Mouse (Mus musculus) forebrain, postnatal 0 days (tissue): Measurements from ENCODE around the gene Slmap. TPM values are rescaled to one million over a fixed set of nuclear protein-coding genes. Genes with fewer than 3 reads are reported as not detected.
A peak's percentile ranks its signal among the peaks of the same experiment; 100 is the strongest.
"Not testable (repeated sequence)": the region's sequence is repeated elsewhere in the genome, so short reads cannot be mapped to it uniquely, and the experiment has no call there.

Experiments
- ATAC-seq: fragments of 200-750 bp; cut with Nextera tagmentation; 2 replicates; pipeline ENCODE4 v1.8.0; 2017; ENCODE audit warnings: mild to moderate bottlenecking, moderate library complexity
- DNase-seq: peaks from one replicate; pipeline ENCODE4 v3.0.0-alpha.2; 2015
- H3K27ac ChIP-seq: fragments of 300-500 bp; sonication (generic); 2 replicates; pipeline ENCODE4 v1.5.1; 2014; ENCODE audit warnings: low read depth, mild to moderate bottlenecking, antibody characterized with exemption, low read length, moderate library complexity, mixed read lengths
- H3K27me3 ChIP-seq: fragments of 300-500 bp; sonication (generic); 2 replicates; pipeline ENCODE4 v1.6.1; 2014; ENCODE audit warnings: mild to moderate bottlenecking, low read length, mixed read lengths; ENCODE audit not compliant: insufficient read depth
- H3K36me3 ChIP-seq: fragments of 300-500 bp; sonication (generic); 2 replicates; pipeline ENCODE4 v1.6.1; 2014; ENCODE audit warnings: mild to moderate bottlenecking, moderate library complexity; ENCODE audit not compliant: insufficient read depth
- H3K4me1 ChIP-seq: fragments of 300-500 bp; sonication (generic); 2 replicates; pipeline ENCODE4 v1.6.1; 2014; ENCODE audit warnings: antibody characterized with exemption; ENCODE audit not compliant: insufficient read depth
- H3K4me2 ChIP-seq: fragments of 300-500 bp; sonication (generic); 2 replicates; pipeline ENCODE4 v1.6.1; 2014; ENCODE audit warnings: low read depth, mild to moderate bottlenecking, moderate library complexity
- H3K4me3 ChIP-seq: fragments of 300-500 bp; sonication (generic); 2 replicates; pipeline ENCODE4 v1.5.1; 2014; ENCODE audit warnings: low read depth, low read length, mixed read lengths
- H3K9ac ChIP-seq: fragments of 300-500 bp; sonication (generic); 2 replicates; pipeline ENCODE4 v1.6.1; 2014; ENCODE audit warnings: mild to moderate bottlenecking
- H3K9me3 ChIP-seq: fragments of 300-500 bp; sonication (generic); 2 replicates; pipeline ENCODE4 v1.6.1; 2016; ENCODE audit warnings: low read length
- CTCF ChIP-seq: sonication (generic); IDR thresholded peaks from 2 replicates; pipeline ENCODE4 v1.5.1; 2016; ENCODE audit warnings: antibody characterized with exemption, control low read depth, low read depth
- WGBS: fragments of 180-500 bp; shearing (Covaris S2); extraction: QIAGEN DNeasy Blood & Tissue Kit; methylation state at CpG from one replicate; pipeline ENCODE4 v1.1.7; 2014; 5-methylcytosine and 5-hydroxymethylcytosine counted together
- polyA plus RNA-seq: library from polyadenylated mRNA; unstranded; fragments of >200 nt; fragmentation: Nextera tagmentation; extraction: Ambion mirVana; gene quantifications from 2 replicates; pipeline ENCODE4 v1.2.1, GENCODE M21; 2015
- total RNA-seq: library from RNA; depleted of rRNA; stranded (reverse); fragments of >200 nt; gene quantifications from 2 replicates; pipeline ENCODE4 v1.2.3, GENCODE M21; 2014; rRNA removed

Slmap gene
- total RNA-seq, result 23.9 and 27.2 TPM in 2 replicates
- polyA plus RNA-seq, result 6.8 and 9.9 TPM in 2 replicates

- Histone ChIP-seq H3K4me1 (peaks cover 25% of the 10 kb centered on the region), H3K36me3 (no peaks in the 10 kb centered on the region)
- 14% methylated on average over 33 of the region's 33 CpGs for WGBS
These were observed at the start of gene Slmap for GRCm38 (mm10) chr14:26534757-26535479. TSS of gene Slmap (minus strand) at chr14:26534931.

GRCm38 (mm10) chr14:26583645-26584044 lies 48.9 kb upstream of the Slmap start:
- Histone ChIP-seq H3K36me3 (no peaks in the 10 kb centered on the region), H3K9me3 (no peaks in the 10 kb centered on the region), H3K4me1 (0 out of 2 replicates have a peak, but pooled peaks cover 5% of the 10 kb centered on the region), H3K4me3 (no peak overlapping the region), H3K27ac (no peak overlapping the region), H3K9ac (no peak overlapping the region), H3K4me2 (no peak overlapping the region), H3K27me3 (no peaks in the 10 kb centered on the region)
- 93% methylated on average over 2 of the region's 3 CpGs for WGBS
- no peak for DNase-seq
- no peak for ATAC-seq
- no peak for TF ChIP-seq CTCF

More at GRCm38 (mm10) chr14:26534757-26535479, at the start of gene Slmap:
- H3K27me3 ChIP-seq, result no peaks in the 10 kb centered on the region
- ATAC-seq, result peak; percentile 98
- peak; percentile 100 for DNase-seq
- peak within 1 kb of the TSS; percentile 81 for H3K9ac ChIP-seq
- H3K4me3 ChIP-seq, result peak within 1 kb of the TSS; percentile 88
- TF ChIP-seq CTCF, result no peak
- no peaks in the 10 kb centered on the region for H3K9me3 ChIP-seq
- H3K4me2 ChIP-seq, result peak within 1 kb of the TSS; percentile 96
- H3K27ac ChIP-seq, result peak within 1 kb of the TSS; percentile 88

- peak overlapping the region; percentile 91 for H3K27ac ChIP-seq
- no peak for TF ChIP-seq CTCF
- no peaks in the 10 kb centered on the region for H3K9me3 ChIP-seq
- peak overlapping the region; percentile 65 for H3K4me3 ChIP-seq
- peak overlapping the region; percentile 58 for H3K4me2 ChIP-seq
- H3K36me3 ChIP-seq, result no peaks in the 10 kb centered on the region
- no peaks in the 10 kb centered on the region for H3K27me3 ChIP-seq
- ATAC-seq (peak; percentile 97), DNase-seq (peak; percentile 92)
- WGBS, result 2% methylated on average over 75 of the region's 79 CpGs
- peak overlapping the region; percentile 97 for H3K9ac ChIP-seq
- 0 out of 2 replicates have a peak, but pooled peaks cover 5% of the 10 kb centered on the region for H3K4me1 ChIP-seq
These were observed 44.9 kb upstream of the Slmap start for GRCm38 (mm10) chr14:26579346-26580343.

- Histone ChIP-seq H3K4me2 (0 out of 2 replicates have a peak overlapping the region, but pooled peaks have one; percentile 58), H3K9ac (no peak overlapping the region), H3K27me3 (no peaks in the 10 kb centered on the region), H3K27ac (no peak overlapping the region), H3K36me3 (no peaks in the 10 kb centered on the region), H3K4me1 (0 out of 2 replicates have a peak, but pooled peaks cover 5% of the 10 kb centered on the region), H3K9me3 (no peaks in the 10 kb centered on the region), H3K4me3 (peak overlapping the region; percentile 65)
- ATAC-seq (no peak), DNase-seq (no peak)
- TF ChIP-seq CTCF, result no peak
- 72% methylated on average over 6 of the region's 6 CpGs for WGBS
These were observed 44.1 kb upstream of the Slmap start for GRCm38 (mm10) chr14:26578791-26579191.

- Histone ChIP-seq H3K4me2 (no peak overlapping the region), H3K9me3 (no peaks in the 10 kb centered on the region), H3K4me3 (no peak overlapping the region), H3K4me1 (0 out of 2 replicates have a peak, but pooled peaks cover 4% of the 10 kb centered on the region), H3K27ac (no peak overlapping the region), H3K9ac (no peak overlapping the region), H3K36me3 (no peaks in the 10 kb centered on the region), H3K27me3 (no peaks in the 10 kb centered on the region)
- ATAC-seq, result no peak
- no peak for DNase-seq
- WGBS, result 69% methylated on average over 3 of the region's 3 CpGs
- TF ChIP-seq CTCF, result no peak
These were observed 41.6 kb upstream of the Slmap start for GRCm38 (mm10) chr14:26576255-26576780.

- not testable (repeated sequence) for H3K4me2 ChIP-seq, H3K27ac ChIP-seq, DNase-seq, H3K4me1 ChIP-seq, H3K9me3 ChIP-seq, H3K27me3 ChIP-seq, H3K36me3 ChIP-seq, H3K9ac ChIP-seq, ATAC-seq, H3K4me3 ChIP-seq
- whole genome bisulfite sequencing, result 83% methylated on average over 5 of the region's 5 CpGs
These were observed 38.8 kb upstream of the Slmap start, which contains the start of gene Dennd6a for GRCm38 (mm10) chr14:26573556-26573955. TSS of gene Dennd6a (plus strand) at chr14:26573856.
